Mouse (Mus musculus) retina, embryonic 14.5 days (tissue): ENCODE results near the gene Il34.
A peak's percentile ranks its signal among the peaks of the same experiment; 100 is the strongest.

Experiments
- DNase-seq: peaks from one replicate; pipeline ENCODE4 v3.0.0-alpha.2; 2015; ENCODE audit warnings: low spot score

Il34 gene

DNA sequence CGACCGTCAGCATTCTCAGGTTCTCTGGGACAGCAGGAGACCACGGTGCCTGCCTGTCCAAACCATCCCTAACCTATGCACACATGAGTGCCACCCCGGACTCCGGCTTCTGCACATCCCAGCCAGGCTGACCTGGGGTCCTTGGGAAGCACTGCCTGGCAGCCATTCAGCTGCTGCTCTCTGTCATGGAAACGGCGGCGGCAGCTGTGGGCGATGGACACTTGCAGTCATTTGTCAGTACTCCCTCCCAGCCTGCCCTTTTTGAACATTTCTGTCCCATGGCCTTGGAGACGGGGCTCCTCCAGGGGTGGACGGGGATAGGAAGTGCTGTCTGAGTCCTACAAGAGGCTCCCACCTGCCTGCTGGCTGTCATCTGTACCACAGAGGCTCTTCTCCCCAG, 97.3 kb downstream of the Il34 start:
- no peak for DNase-seq

- DNase-seq, result no peak
Observed at GRCm38 (mm10) chr8:110706288-110706870, 99.3 kb downstream of the Il34 start.

- DNase-seq, result no peak
Observed at GRCm38 (mm10) chr8:110705391-110706287, 100.1 kb downstream of the Il34 start.

- no peak for DNase-seq
Observed at GRCm38 (mm10) chr8:110704103-110704502, 101.6 kb downstream of the Il34 start.

- no peak for DNase-seq
Observed at GRCm38 (mm10) chr8:110703460-110704061, 102.2 kb downstream of the Il34 start.

- DNase-seq, result no peak
Observed at GRCm38 (mm10) chr8:110702636-110703459, 102.9 kb downstream of the Il34 start.

- DNase-seq, result no peak
Observed at GRCm38 (mm10) chr8:110700561-110700960, 105.2 kb downstream of the Il34 start.

- DNase-seq, result no peak
Observed at GRCm38 (mm10) chr8:110699501-110699900, 106.2 kb downstream of the Il34 start.

- no peak for DNase-seq
Observed at GRCm38 (mm10) chr8:110698098-110698497, 107.6 kb downstream of the Il34 start.

DNA sequence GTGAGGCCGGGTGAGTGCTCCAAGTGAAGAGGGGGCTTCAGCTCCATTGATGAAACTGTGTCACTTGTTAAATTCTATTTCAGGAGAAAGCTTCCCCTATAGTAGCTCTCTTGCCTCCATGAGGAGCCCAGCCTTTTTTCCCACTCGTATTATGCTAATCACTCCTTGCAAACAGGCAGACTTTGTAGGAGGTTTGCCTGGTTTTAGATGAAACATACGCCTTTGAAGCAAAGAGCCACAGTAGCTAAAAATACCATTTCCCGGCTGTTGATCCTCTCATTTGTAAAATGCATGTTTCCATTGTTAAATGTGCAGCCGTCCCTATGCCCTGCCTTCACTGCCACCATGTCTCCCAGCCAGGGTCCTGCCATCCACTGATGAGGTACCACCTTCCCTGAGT, 108.2 kb downstream of the Il34 start:
- no peak for DNase-seq

- no peak for DNase-seq
Observed at GRCm38 (mm10) chr8:110696051-110696450, 109.7 kb downstream of the Il34 start.

DNA sequence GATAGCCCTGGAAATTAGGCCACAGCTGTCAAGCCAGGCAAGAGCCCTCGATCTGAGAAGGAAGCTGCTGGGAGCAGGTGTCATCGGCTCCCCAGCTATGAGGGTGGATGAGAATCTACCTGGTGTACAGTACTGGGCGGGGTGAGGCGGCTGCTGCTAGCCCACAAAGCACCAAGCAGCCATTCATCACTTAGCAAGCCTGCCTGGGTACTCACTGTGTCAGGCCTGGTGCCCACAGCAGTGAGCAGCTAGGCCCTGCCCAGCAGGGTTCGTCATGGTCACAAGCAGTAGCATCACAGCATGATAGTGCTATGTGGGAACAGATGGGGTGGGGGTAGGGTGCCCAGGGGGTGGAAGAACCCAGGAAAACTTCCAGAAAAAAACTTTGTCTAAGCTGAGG, 110.3 kb downstream of the Il34 start:
- DNase-seq, result peak; percentile 47

DNA sequence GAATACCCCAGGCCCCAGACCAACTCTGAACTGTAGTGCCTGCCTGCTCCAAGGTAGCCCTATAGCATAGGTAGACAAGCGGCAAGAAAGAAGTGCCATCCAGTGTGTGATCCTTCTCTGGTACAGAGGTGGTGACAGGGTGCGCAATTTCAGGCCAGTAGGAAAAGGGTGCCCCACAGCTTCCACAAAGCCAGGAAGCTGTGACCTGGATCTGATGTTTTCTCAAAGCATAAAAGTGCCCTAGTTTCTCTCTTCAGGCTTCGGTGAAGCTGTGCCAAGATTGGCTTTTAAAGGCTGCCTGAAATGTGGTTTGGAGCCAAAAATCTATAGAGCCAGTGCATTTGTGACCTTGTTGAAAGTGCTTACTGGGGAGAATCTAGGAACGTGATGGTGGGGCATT, 110.9 kb downstream of the Il34 start:
- DNase-seq, result peak; percentile 19

GRCm38 (mm10) chr8:110694226-110694625, 111.5 kb downstream of the Il34 start:
- DNase-seq, result no peak
